Mouse (Mus musculus) hindbrain, embryonic 10.5 days (tissue): ENCODE measurements around the gene Elp4. TPM values are rescaled to one million over a fixed set of nuclear protein-coding genes. Genes with fewer than 3 reads are reported as not detected.

Source experiments
- DNase-seq: peaks from one replicate; pipeline ENCODE4 v3.0.0-alpha.2; 2017; ENCODE audit warnings: low spot score
- H3K27ac ChIP-seq: fragments of 300-500 bp; sonication (generic); 2 replicates; pipeline ENCODE4 v1.5.1; 2016; ENCODE audit warnings: mild to moderate bottlenecking, moderate library complexity
- H3K27me3 ChIP-seq: fragments of 300-500 bp; sonication (generic); 2 replicates; pipeline ENCODE4 v1.6.1; 2016; ENCODE audit warnings: mild to moderate bottlenecking; ENCODE audit not compliant: poor library complexity, insufficient read depth, severe bottlenecking
- H3K36me3 ChIP-seq: fragments of 300-500 bp; sonication (generic); 2 replicates; pipeline ENCODE4 v1.6.1; 2016; ENCODE audit warnings: mild to moderate bottlenecking, moderate library complexity
- H3K4me1 ChIP-seq: fragments of 300-500 bp; sonication (generic); replicated peaks from 2 replicates; pipeline ENCODE4 v1.6.1; 2016; ENCODE audit warnings: mild to moderate bottlenecking
- H3K4me3 ChIP-seq: fragments of 300-500 bp; sonication (generic); 2 replicates; pipeline ENCODE4 v1.5.1; 2016; ENCODE audit warnings: mild to moderate bottlenecking, moderate library complexity
- H3K9me3 ChIP-seq: fragments of 300-500 bp; sonication (generic); 2 replicates; pipeline ENCODE4 v1.6.1; 2016; ENCODE audit warnings: mild to moderate bottlenecking, moderate library complexity
- WGBS: fragments of 180-500 bp; shearing (Covaris S2); methylation state at CpG from one replicate; pipeline ENCODE4 v1.1.7; 2016; 5-methylcytosine and 5-hydroxymethylcytosine counted together
- polyA plus RNA-seq: library from polyadenylated mRNA; unstranded; fragments of >200 nt; fragmentation: Nextera tagmentation; extraction: Ambion mirVana; gene quantifications from 2 replicates; pipeline ENCODE4 v1.2.1, GENCODE M21; 2016

Elp4 gene
- 49.8 and 55.2 TPM in 2 replicates for polyA plus RNA-seq

- Histone ChIP-seq H3K4me1 (peaks cover 19% of the 10 kb centered on the region), H3K9me3 (no peaks in the 10 kb centered on the region), H3K36me3 (0 out of 2 replicates have a peak, but pooled peaks cover 5% of the 10 kb centered on the region), H3K4me3 (peak within 1 kb of the TSS; percentile 83), H3K27me3 (no peaks in the 10 kb centered on the region), H3K27ac (peak within 1 kb of the TSS; percentile 93)
- WGBS: under 1% methylated on average over 39 of the region's 39 CpGs
- DNase-seq: peak; percentile 96
Observed at GRCm38 (mm10) chr2:105903896-105904756, at the start of gene Elp4, which contains the start of gene Immp1l. TSS of gene Elp4 (minus strand) at chr2:105904564. TSS of gene Immp1l (plus strand) at chr2:105904638.

GRCm38 (mm10) chr2:105953862-105954261, 49.5 kb upstream of the Elp4 start:
- WGBS: 93% methylated on average over 4 of the region's 4 CpGs
- H3K9me3 ChIP-seq: no peaks in the 10 kb centered on the region
- no peaks in the 10 kb centered on the region for H3K4me1 ChIP-seq
- H3K4me3 ChIP-seq: no peak overlapping the region
- H3K36me3 ChIP-seq: peaks cover 8% of the 10 kb centered on the region; the same call in 1 of the 2 replicates
- DNase-seq: no peak
- no peaks in the 10 kb centered on the region for H3K27me3 ChIP-seq
- no peak overlapping the region for H3K27ac ChIP-seq

GRCm38 (mm10) chr2:105951350-105951940, 47.1 kb upstream of the Elp4 start:
- 89% methylated on average over 1 of the region's 1 CpGs for WGBS
- Histone ChIP-seq H3K4me1 (no peaks in the 10 kb centered on the region), H3K36me3 (peaks cover 9% of the 10 kb centered on the region; the same call in 1 of the 2 replicates), H3K9me3 (no peaks in the 10 kb centered on the region), H3K27ac (no peak overlapping the region), H3K4me3 (no peak overlapping the region), H3K27me3 (no peaks in the 10 kb centered on the region)
- no peak for DNase-seq

GRCm38 (mm10) chr2:105950131-105950530, 45.8 kb upstream of the Elp4 start:
- no peaks in the 10 kb centered on the region for H3K27me3 ChIP-seq
- H3K4me1 ChIP-seq: no peaks in the 10 kb centered on the region
- WGBS: 93% methylated on average over 2 of the region's 2 CpGs
- no peak overlapping the region for H3K27ac ChIP-seq
- H3K4me3 ChIP-seq: no peak overlapping the region
- H3K36me3 ChIP-seq: peaks cover 9% of the 10 kb centered on the region; the same call in 1 of the 2 replicates
- H3K9me3 ChIP-seq: no peaks in the 10 kb centered on the region
- DNase-seq: no peak

GRCm38 (mm10) chr2:105917623-105918346, 13.4 kb upstream of the Elp4 start:
- Histone ChIP-seq H3K9me3 (no peaks in the 10 kb centered on the region), H3K4me1 (no peaks in the 10 kb centered on the region), H3K4me3 (no peak overlapping the region), H3K27me3 (no peaks in the 10 kb centered on the region), H3K36me3 (peaks cover 4% of the 10 kb centered on the region; the same call in 1 of the 2 replicates), H3K27ac (no peak overlapping the region)
- DNase-seq: no peak
- 80% methylated on average over 5 of the region's 5 CpGs for WGBS

- Histone ChIP-seq H3K36me3 (peaks cover 4% of the 10 kb centered on the region; the same call in 1 of the 2 replicates), H3K4me3 (no peak overlapping the region), H3K27ac (no peak overlapping the region), H3K9me3 (no peaks in the 10 kb centered on the region), H3K4me1 (no peaks in the 10 kb centered on the region), H3K27me3 (no peaks in the 10 kb centered on the region)
- DNase-seq: no peak
- WGBS: 90% methylated on average over 1 of the region's 1 CpGs
Observed at GRCm38 (mm10) chr2:105916671-105917070, 12.3 kb upstream of the Elp4 start.

- no peak for DNase-seq
- H3K36me3 ChIP-seq: peaks cover 14% of the 10 kb centered on the region
- H3K4me1 ChIP-seq: no peaks in the 10 kb centered on the region
- H3K27me3 ChIP-seq: no peaks in the 10 kb centered on the region
- no peak overlapping the region for H3K27ac ChIP-seq
- H3K4me3 ChIP-seq: no peak overlapping the region
- WGBS: 74% methylated on average over 6 of the region's 6 CpGs
- no peaks in the 10 kb centered on the region for H3K9me3 ChIP-seq
Observed at GRCm38 (mm10) chr2:105913655-105914366, 9.4 kb upstream of the Elp4 start.

- Histone ChIP-seq H3K4me3 (no peak overlapping the region), H3K36me3 (peaks cover 19% of the 10 kb centered on the region), H3K4me1 (peaks cover 3% of the 10 kb centered on the region; the same call in 1 of the 2 replicates), H3K27ac (no peak overlapping the region), H3K27me3 (no peaks in the 10 kb centered on the region), H3K9me3 (no peaks in the 10 kb centered on the region)
- DNase-seq: no peak
- whole genome bisulfite sequencing: 92% methylated on average over 3 of the region's 3 CpGs
Observed at GRCm38 (mm10) chr2:105910611-105911010, 6.2 kb upstream of the Elp4 start.

- peaks cover 15% of the 10 kb centered on the region for H3K36me3 ChIP-seq
- WGBS: 87% methylated on average over 5 of the region's 5 CpGs
- no peak overlapping the region for H3K27ac ChIP-seq
- no peaks in the 10 kb centered on the region for H3K27me3 ChIP-seq
- peaks cover 18% of the 10 kb centered on the region for H3K4me1 ChIP-seq
- H3K9me3 ChIP-seq: no peaks in the 10 kb centered on the region
- no peak overlapping the region for H3K4me3 ChIP-seq
- no peak for DNase-seq
Observed at GRCm38 (mm10) chr2:105908351-105908750, 4.0 kb upstream of the Elp4 start.

- Histone ChIP-seq H3K27ac (peak overlapping the region; percentile 93), H3K36me3 (0 out of 2 replicates have a peak, but pooled peaks cover 5% of the 10 kb centered on the region), H3K4me3 (peak overlapping the region; percentile 83), H3K4me1 (peaks cover 19% of the 10 kb centered on the region), H3K27me3 (no peaks in the 10 kb centered on the region), H3K9me3 (no peaks in the 10 kb centered on the region)
- no peak for DNase-seq
- 1% methylated on average over 12 of the region's 12 CpGs for WGBS
Observed at GRCm38 (mm10) chr2:105904757-105905146, 388 bp upstream of the Elp4 start.

- H3K4me1 ChIP-seq: no peaks in the 10 kb centered on the region
- H3K27ac ChIP-seq: no peak overlapping the region
- no peak overlapping the region for H3K4me3 ChIP-seq
- DNase-seq: no peak
- peaks cover 65% of the 10 kb centered on the region for H3K36me3 ChIP-seq
- peaks cover 16% of the 10 kb centered on the region for H3K9me3 ChIP-seq
- no peaks in the 10 kb centered on the region for H3K27me3 ChIP-seq
Observed at GRCm38 (mm10) chr2:105890816-105891215, 13.5 kb downstream of the Elp4 start.

GRCm38 (mm10) chr2:105873403-105873802, 31.0 kb downstream of the Elp4 start:
- H3K36me3 ChIP-seq: peaks cover 27% of the 10 kb centered on the region
- H3K9me3 ChIP-seq: no peaks in the 10 kb centered on the region
- H3K4me1 ChIP-seq: no peaks in the 10 kb centered on the region
- no peaks in the 10 kb centered on the region for H3K27me3 ChIP-seq
- 87% methylated on average over 1 of the region's 1 CpGs for WGBS
- H3K4me3 ChIP-seq: no peak overlapping the region
- DNase-seq: no peak
- H3K27ac ChIP-seq: no peak overlapping the region
